Mouse (Mus musculus) forebrain, embryonic 12.5 days (tissue): Measurements from ENCODE around the gene Zfyve1. TPM values are rescaled to one million over a fixed set of nuclear protein-coding genes. Genes with fewer than 3 reads are reported as not detected.
A peak's percentile ranks its signal among the peaks of the same experiment; 100 is the strongest.
"Not testable (repeated sequence)": the region's sequence is repeated elsewhere in the genome, so short reads cannot be mapped to it uniquely, and the experiment has no call there.

Experiments
- ATAC-seq: fragments of 200-750 bp; cut with Nextera tagmentation; 2 replicates; pipeline ENCODE4 v1.8.0; 2017; ENCODE audit warnings: moderate TSS enrichment; ENCODE audit not compliant: low FRiP score
- H3K27ac ChIP-seq: fragments of 300-500 bp; sonication (generic); 2 replicates; pipeline ENCODE4 v1.5.1; 2016; ENCODE audit warnings: mild to moderate bottlenecking
- H3K27me3 ChIP-seq: fragments of 300-500 bp; sonication (generic); 2 replicates; pipeline ENCODE4 v1.6.1; 2016; ENCODE audit warnings: mild to moderate bottlenecking
- H3K36me3 ChIP-seq: fragments of 300-500 bp; sonication (generic); replicated peaks from 2 replicates; pipeline ENCODE4 v1.6.1; 2016; ENCODE audit warnings: mild to moderate bottlenecking
- H3K4me1 ChIP-seq: fragments of 300-500 bp; sonication (generic); 2 replicates; pipeline ENCODE4 v1.6.1; 2016
- H3K4me2 ChIP-seq: fragments of 300-500 bp; sonication (generic); 2 replicates; pipeline ENCODE4 v1.6.1; 2016; ENCODE audit warnings: mild to moderate bottlenecking, moderate library complexity
- H3K4me3 ChIP-seq: fragments of 300-500 bp; sonication (generic); replicated peaks from 2 replicates; pipeline ENCODE4 v1.5.1; 2016; ENCODE audit warnings: mild to moderate bottlenecking
- H3K9ac ChIP-seq: fragments of 300-500 bp; sonication (generic); 2 replicates; pipeline ENCODE4 v1.6.1; 2016; ENCODE audit warnings: mild to moderate bottlenecking
- H3K9me3 ChIP-seq: fragments of 300-500 bp; sonication (generic); 2 replicates; pipeline ENCODE4 v1.6.1; 2016
- WGBS: fragments of 180-500 bp; shearing (Covaris S2); methylation state at CpG from one replicate; pipeline ENCODE4 v1.1.7; 2016; 5-methylcytosine and 5-hydroxymethylcytosine counted together
- polyA plus RNA-seq: library from polyadenylated mRNA; unstranded; fragments of >200 nt; fragmentation: Nextera tagmentation; extraction: Ambion mirVana; gene quantifications from 2 replicates; pipeline ENCODE4 v1.2.1, GENCODE M21; 2016

Gene Zfyve1
- polyA plus RNA-seq, 1 experiment from 2014 or later = 35.0 TPM

- H3K9me3 ChIP-seq, H3K27ac ChIP-seq, H3K36me3 ChIP-seq, H3K27me3 ChIP-seq, H3K9ac ChIP-seq, ATAC-seq, H3K4me1 ChIP-seq, H3K4me3 ChIP-seq, H3K4me2 ChIP-seq: not testable (repeated sequence)
- 93% methylated on average over 2 of the region's 2 CpGs for WGBS
These were observed 9.4 kb upstream of the Zfyve1 start for GRCm38 (mm10) chr12:83606411-83606810.

- no peaks in the 10 kb centered on the region for H3K36me3 ChIP-seq
- no peaks in the 10 kb centered on the region for H3K27me3 ChIP-seq
- no peak overlapping the region for H3K4me3 ChIP-seq
- no peaks in the 10 kb centered on the region for H3K9me3 ChIP-seq
- 90% methylated on average over 5 of the region's 5 CpGs for WGBS
- H3K27ac ChIP-seq = no peak overlapping the region
- no peak overlapping the region for H3K9ac ChIP-seq
- no peaks in the 10 kb centered on the region for H3K4me1 ChIP-seq
- no peak overlapping the region for H3K4me2 ChIP-seq
- no peak for ATAC-seq
These were observed 5.3 kb upstream of the Zfyve1 start for GRCm38 (mm10) chr12:83602285-83602684.

GRCm38 (mm10) chr12:83597881-83598280, 859 bp upstream of the Zfyve1 start:
- peaks cover 23% of the 10 kb centered on the region for H3K4me1 ChIP-seq
- no peak overlapping the region for H3K4me2 ChIP-seq
- H3K36me3 ChIP-seq = peaks cover 20% of the 10 kb centered on the region
- H3K4me3 ChIP-seq = no peak overlapping the region
- 86% methylated on average over 2 of the region's 2 CpGs for WGBS
- H3K27me3 ChIP-seq = no peaks in the 10 kb centered on the region
- H3K9me3 ChIP-seq = no peaks in the 10 kb centered on the region
- ATAC-seq = no peak
- no peak overlapping the region for H3K27ac ChIP-seq
- H3K9ac ChIP-seq = no peak overlapping the region

- Histone ChIP-seq H3K4me2 (peak overlapping the region; percentile 67), H3K27me3 (no peaks in the 10 kb centered on the region), H3K36me3 (peaks cover 29% of the 10 kb centered on the region), H3K27ac (peak overlapping the region; percentile 96), H3K4me1 (peaks cover 25% of the 10 kb centered on the region), H3K9me3 (no peaks in the 10 kb centered on the region), H3K9ac (peak overlapping the region; percentile 96), H3K4me3 (peak overlapping the region; percentile 95)
- WGBS = 3% methylated on average over 18 of the region's 20 CpGs
- ATAC-seq = no peak
These were observed 649 bp downstream of the Zfyve1 start for GRCm38 (mm10) chr12:83596191-83596954.

GRCm38 (mm10) chr12:83594454-83595040, 2.5 kb downstream of the Zfyve1 start:
- Histone ChIP-seq H3K36me3 (peaks cover 43% of the 10 kb centered on the region), H3K27me3 (no peaks in the 10 kb centered on the region), H3K4me3 (no peak overlapping the region), H3K27ac (no peak overlapping the region), H3K4me1 (peaks cover 25% of the 10 kb centered on the region), H3K4me2 (no peak overlapping the region), H3K9ac (no peak overlapping the region), H3K9me3 (no peaks in the 10 kb centered on the region)
- 91% methylated on average over 9 of the region's 9 CpGs for WGBS
- ATAC-seq = no peak

GRCm38 (mm10) chr12:83591754-83592501, 5.1 kb downstream of the Zfyve1 start:
- Histone ChIP-seq H3K9ac (no peak overlapping the region), H3K27me3 (no peaks in the 10 kb centered on the region), H3K4me2 (no peak overlapping the region), H3K9me3 (no peaks in the 10 kb centered on the region), H3K4me3 (no peak overlapping the region), H3K27ac (no peak overlapping the region), H3K4me1 (peaks cover 25% of the 10 kb centered on the region), H3K36me3 (peaks cover 68% of the 10 kb centered on the region)
- ATAC-seq = no peak
- 92% methylated on average over 8 of the region's 8 CpGs for WGBS

- Histone ChIP-seq H3K27me3 (no peaks in the 10 kb centered on the region), H3K4me2 (no peak overlapping the region), H3K4me1 (no peaks in the 10 kb centered on the region), H3K9ac (no peak overlapping the region), H3K9me3 (no peaks in the 10 kb centered on the region), H3K4me3 (no peak overlapping the region), H3K27ac (no peak overlapping the region), H3K36me3 (peaks cover 54% of the 10 kb centered on the region)
- 96% methylated on average over 5 of the region's 5 CpGs for WGBS
- no peak for ATAC-seq
These were observed 10.4 kb downstream of the Zfyve1 start for GRCm38 (mm10) chr12:83586628-83587027.

GRCm38 (mm10) chr12:83582747-83583146, 14.3 kb downstream of the Zfyve1 start:
- 82% methylated on average over 4 of the region's 4 CpGs for WGBS
- H3K36me3 ChIP-seq = peaks cover 35% of the 10 kb centered on the region

GRCm38 (mm10) chr12:83582106-83582505, 14.9 kb downstream of the Zfyve1 start:
- H3K27ac ChIP-seq = no peak overlapping the region
- WGBS = 80% methylated on average over 4 of the region's 4 CpGs
- H3K4me3 ChIP-seq = no peak overlapping the region
- no peak overlapping the region for H3K4me2 ChIP-seq
- no peaks in the 10 kb centered on the region for H3K9me3 ChIP-seq
- H3K9ac ChIP-seq = no peak overlapping the region
- H3K4me1 ChIP-seq = peaks cover 10% of the 10 kb centered on the region; the same call in 1 of the 2 replicates
- ATAC-seq = no peak
- H3K36me3 ChIP-seq = peaks cover 35% of the 10 kb centered on the region
- no peaks in the 10 kb centered on the region for H3K27me3 ChIP-seq

More at GRCm38 (mm10) chr12:83582747-83583146, 14.3 kb downstream of the Zfyve1 start:
- Histone ChIP-seq H3K9me3 (no peaks in the 10 kb centered on the region), H3K27ac (no peak overlapping the region), H3K4me2 (no peak overlapping the region), H3K9ac (no peak overlapping the region), H3K4me1 (peaks cover 10% of the 10 kb centered on the region; the same call in 1 of the 2 replicates), H3K27me3 (no peaks in the 10 kb centered on the region), H3K4me3 (no peak overlapping the region)
- ATAC-seq = no peak

GRCm38 (mm10) chr12:83580283-83580682, 16.7 kb downstream of the Zfyve1 start:
- ATAC-seq = no peak
- H3K27me3 ChIP-seq = no peaks in the 10 kb centered on the region
- no peak overlapping the region for H3K4me3 ChIP-seq
- H3K4me2 ChIP-seq = no peak overlapping the region
- no peaks in the 10 kb centered on the region for H3K9me3 ChIP-seq
- peaks cover 41% of the 10 kb centered on the region for H3K36me3 ChIP-seq
- WGBS = 94% methylated on average over 3 of the region's 3 CpGs
- H3K27ac ChIP-seq = no peak overlapping the region
- peaks cover 10% of the 10 kb centered on the region; the same call in 1 of the 2 replicates for H3K4me1 ChIP-seq
- H3K9ac ChIP-seq = no peak overlapping the region

GRCm38 (mm10) chr12:83578896-83579569, 18.0 kb downstream of the Zfyve1 start:
- no peak for ATAC-seq
- Histone ChIP-seq H3K27me3 (no peaks in the 10 kb centered on the region), H3K4me2 (no peak overlapping the region), H3K36me3 (peaks cover 50% of the 10 kb centered on the region), H3K9me3 (no peaks in the 10 kb centered on the region), H3K9ac (no peak overlapping the region), H3K27ac (no peak overlapping the region), H3K4me1 (peaks cover 10% of the 10 kb centered on the region; the same call in 1 of the 2 replicates), H3K4me3 (no peak overlapping the region)
- 55% methylated on average over 3 of the region's 3 CpGs for WGBS

GRCm38 (mm10) chr12:83578356-83578755, 18.7 kb downstream of the Zfyve1 start:
- Histone ChIP-seq H3K9ac (no peak overlapping the region), H3K4me3 (no peak overlapping the region), H3K27ac (no peak overlapping the region), H3K9me3 (no peaks in the 10 kb centered on the region), H3K4me1 (peaks cover 10% of the 10 kb centered on the region; the same call in 1 of the 2 replicates), H3K36me3 (peaks cover 50% of the 10 kb centered on the region), H3K27me3 (no peaks in the 10 kb centered on the region), H3K4me2 (no peak overlapping the region)
- 91% methylated on average over 2 of the region's 2 CpGs for WGBS
- no peak for ATAC-seq
